Mouse (Mus musculus) forebrain, postnatal 0 days (tissue): ENCODE results near the gene Foxf2. TPM values are rescaled to one million over a fixed set of nuclear protein-coding genes. Genes with fewer than 3 reads are reported as not detected.

Source experiments
- ATAC-seq: fragments of 200-750 bp; cut with Nextera tagmentation; 2 replicates; pipeline ENCODE4 v1.8.0; 2017; ENCODE audit warnings: mild to moderate bottlenecking, moderate library complexity
- DNase-seq: peaks from one replicate; pipeline ENCODE4 v3.0.0-alpha.2; 2015
- H3K27ac ChIP-seq: fragments of 300-500 bp; sonication (generic); 2 replicates; pipeline ENCODE4 v1.5.1; 2014; ENCODE audit warnings: low read depth, mild to moderate bottlenecking, antibody characterized with exemption, low read length, moderate library complexity, mixed read lengths
- H3K27me3 ChIP-seq: fragments of 300-500 bp; sonication (generic); 2 replicates; pipeline ENCODE4 v1.6.1; 2014; ENCODE audit warnings: mild to moderate bottlenecking, low read length, mixed read lengths; ENCODE audit not compliant: insufficient read depth
- H3K36me3 ChIP-seq: fragments of 300-500 bp; sonication (generic); 2 replicates; pipeline ENCODE4 v1.6.1; 2014; ENCODE audit warnings: mild to moderate bottlenecking, moderate library complexity; ENCODE audit not compliant: insufficient read depth
- H3K4me1 ChIP-seq: fragments of 300-500 bp; sonication (generic); 2 replicates; pipeline ENCODE4 v1.6.1; 2014; ENCODE audit warnings: antibody characterized with exemption; ENCODE audit not compliant: insufficient read depth
- H3K4me2 ChIP-seq: fragments of 300-500 bp; sonication (generic); 2 replicates; pipeline ENCODE4 v1.6.1; 2014; ENCODE audit warnings: low read depth, mild to moderate bottlenecking, moderate library complexity
- H3K4me3 ChIP-seq: fragments of 300-500 bp; sonication (generic); 2 replicates; pipeline ENCODE4 v1.5.1; 2014; ENCODE audit warnings: low read depth, low read length, mixed read lengths
- H3K9ac ChIP-seq: fragments of 300-500 bp; sonication (generic); 2 replicates; pipeline ENCODE4 v1.6.1; 2014; ENCODE audit warnings: mild to moderate bottlenecking
- H3K9me3 ChIP-seq: fragments of 300-500 bp; sonication (generic); 2 replicates; pipeline ENCODE4 v1.6.1; 2016; ENCODE audit warnings: low read length
- CTCF ChIP-seq: sonication (generic); IDR thresholded peaks from 2 replicates; pipeline ENCODE4 v1.5.1; 2016; ENCODE audit warnings: antibody characterized with exemption, control low read depth, low read depth
- WGBS: fragments of 180-500 bp; shearing (Covaris S2); extraction: QIAGEN DNeasy Blood & Tissue Kit; methylation state at CpG from one replicate; pipeline ENCODE4 v1.1.7; 2014; 5-methylcytosine and 5-hydroxymethylcytosine counted together
- polyA plus RNA-seq: library from polyadenylated mRNA; unstranded; fragments of >200 nt; fragmentation: Nextera tagmentation; extraction: Ambion mirVana; gene quantifications from 2 replicates; pipeline ENCODE4 v1.2.1, GENCODE M21; 2015
- total RNA-seq: library from RNA; depleted of rRNA; stranded (reverse); fragments of >200 nt; gene quantifications from 2 replicates; pipeline ENCODE4 v1.2.3, GENCODE M21; 2014

The Foxf2 gene
- total and polyA plus RNA-seq, 2 experiments from 2014 or later, result 5.7 to 7.8 TPM

GRCm38 (mm10) chr13:31603964-31604363 is 21.7 kb upstream of the Foxf2 start:
- Histone ChIP-seq H3K9ac (no peak overlapping the region), H3K4me3 (no peak overlapping the region), H3K4me1 (no peaks in the 10 kb centered on the region), H3K9me3 (no peaks in the 10 kb centered on the region), H3K27ac (no peak overlapping the region), H3K4me2 (no peak overlapping the region), H3K27me3 (no peaks in the 10 kb centered on the region), H3K36me3 (no peaks in the 10 kb centered on the region)
- ATAC-seq, result no peak
- WGBS, result 28% methylated on average over 6 of the region's 6 CpGs
- TF ChIP-seq CTCF, result no peak
- no peak for DNase-seq

DNA sequence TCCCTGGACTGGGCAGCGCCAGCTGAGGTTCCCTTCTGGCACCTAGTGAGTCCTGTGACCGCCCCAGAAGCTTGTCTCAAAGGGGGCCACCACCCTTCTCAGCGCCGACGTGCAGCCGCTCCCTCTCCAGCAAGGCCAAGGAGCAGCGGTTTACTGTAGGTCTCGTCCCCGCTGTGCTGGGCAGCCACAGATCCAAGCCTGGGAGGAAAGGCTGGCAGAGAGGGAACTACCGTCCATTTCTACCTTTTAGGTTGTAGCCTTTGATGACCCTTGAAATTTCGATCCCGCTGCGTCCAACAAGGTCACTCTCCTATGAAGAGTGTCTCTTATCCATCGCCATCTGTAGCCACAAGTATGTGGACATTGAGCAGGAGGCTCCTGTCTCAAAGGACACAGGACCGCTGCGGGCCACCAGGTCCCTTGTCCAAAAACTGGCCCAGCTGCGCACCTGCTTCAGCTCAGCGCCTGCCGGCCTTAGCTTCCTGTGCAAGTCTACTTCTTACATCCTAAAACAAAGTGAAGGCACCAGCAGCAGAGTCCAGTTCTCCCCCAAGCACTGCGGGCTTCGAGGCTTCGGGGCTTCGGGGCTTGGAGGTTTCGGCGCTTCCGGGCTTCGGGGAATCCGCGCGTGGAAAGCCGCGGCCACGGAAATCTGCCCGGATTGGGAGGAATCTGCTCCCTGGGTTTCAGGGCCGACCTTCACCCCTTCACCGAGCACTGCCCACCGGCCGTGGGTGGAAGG is 10.7 kb upstream of the Foxf2 start:
- Histone ChIP-seq H3K4me3 (no peak overlapping the region), H3K4me2 (no peak overlapping the region), H3K27ac (no peak overlapping the region), H3K4me1 (no peaks in the 10 kb centered on the region), H3K36me3 (no peaks in the 10 kb centered on the region), H3K27me3 (peaks cover 86% of the 10 kb centered on the region), H3K9me3 (no peaks in the 10 kb centered on the region), H3K9ac (no peak overlapping the region)
- no peak for ATAC-seq
- TF ChIP-seq CTCF, result no peak
- 3% methylated on average over 38 of the region's 38 CpGs for WGBS
- no peak for DNase-seq

DNA sequence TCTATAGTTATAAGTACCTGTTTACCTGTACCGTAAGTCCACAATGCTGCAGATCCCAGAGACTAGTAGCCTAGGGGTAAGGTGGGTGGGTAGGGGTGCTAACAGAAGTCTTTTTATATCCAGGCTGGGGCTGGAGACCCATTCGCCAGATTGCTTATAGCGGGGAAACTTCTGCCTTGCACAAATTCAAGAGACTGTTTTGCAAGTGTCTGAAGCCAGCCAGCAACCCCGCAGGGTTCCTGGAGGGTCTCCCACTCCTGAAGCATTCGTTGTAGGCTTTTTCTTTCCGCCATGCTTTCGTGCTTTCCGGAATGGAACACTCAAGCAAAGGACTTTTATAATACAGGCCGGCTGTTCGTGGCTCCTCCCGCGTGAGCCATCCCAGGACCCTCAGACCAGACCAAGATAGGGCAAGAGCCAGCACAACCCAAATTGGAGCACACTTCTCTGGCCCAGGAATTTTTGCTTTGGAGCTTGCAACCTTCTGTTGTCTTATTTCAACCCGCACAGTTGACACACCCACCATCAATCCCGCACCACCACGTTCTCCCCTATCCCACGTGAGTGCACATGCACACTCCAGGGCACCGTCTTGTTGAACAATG is 10.0 kb upstream of the Foxf2 start:
- WGBS, result 2% methylated on average over 17 of the region's 17 CpGs
- DNase-seq (peak; percentile 72), ATAC-seq (no peak; the same call in 1 of the 2 replicates)
- no peak overlapping the region for H3K9ac ChIP-seq
- H3K27me3 ChIP-seq, result peaks cover 92% of the 10 kb centered on the region
- H3K4me1 ChIP-seq, result no peaks in the 10 kb centered on the region
- no peaks in the 10 kb centered on the region for H3K9me3 ChIP-seq
- no peaks in the 10 kb centered on the region for H3K36me3 ChIP-seq
- no peak overlapping the region for H3K4me3 ChIP-seq
- no peak for TF ChIP-seq CTCF
- no peak overlapping the region for H3K27ac ChIP-seq
- no peak overlapping the region for H3K4me2 ChIP-seq

GRCm38 (mm10) chr13:31618001-31618400 is 7.6 kb upstream of the Foxf2 start:
- no peak for TF ChIP-seq CTCF

DNA sequence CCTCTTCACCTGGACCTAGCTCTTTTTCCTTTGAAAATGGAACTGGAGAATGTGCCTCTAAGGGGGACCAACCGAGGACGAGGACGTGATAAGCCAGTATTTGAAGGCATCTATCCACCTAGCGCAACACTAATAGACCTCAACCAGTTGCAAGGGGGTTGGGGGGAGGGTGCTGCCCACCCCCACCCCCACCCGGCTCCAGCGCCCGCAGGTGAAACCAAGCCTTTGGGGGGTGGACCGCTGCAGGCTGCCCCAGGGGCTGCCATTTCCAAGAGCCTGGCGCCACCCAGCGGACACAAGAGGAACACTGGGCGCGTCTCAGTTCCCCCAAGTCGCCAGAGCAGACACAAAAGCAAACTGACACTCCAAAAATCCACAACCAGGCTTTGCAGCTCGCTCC is 7.2 kb upstream of the Foxf2 start:
- no peak overlapping the region for H3K27ac ChIP-seq

More at GRCm38 (mm10) chr13:31618001-31618400, 7.6 kb upstream of the Foxf2 start:
- Histone ChIP-seq H3K27me3 (peaks cover 95% of the 10 kb centered on the region), H3K4me2 (peak overlapping the region; percentile 54), H3K27ac (no peak overlapping the region), H3K9ac (no peak overlapping the region), H3K9me3 (no peaks in the 10 kb centered on the region), H3K4me3 (peak overlapping the region; percentile 25), H3K36me3 (no peaks in the 10 kb centered on the region), H3K4me1 (no peaks in the 10 kb centered on the region)
- WGBS, result 1% methylated on average over 12 of the region's 12 CpGs
- ATAC-seq, result no peak; the same call in 1 of the 2 replicates
- no peak for DNase-seq

DNA sequence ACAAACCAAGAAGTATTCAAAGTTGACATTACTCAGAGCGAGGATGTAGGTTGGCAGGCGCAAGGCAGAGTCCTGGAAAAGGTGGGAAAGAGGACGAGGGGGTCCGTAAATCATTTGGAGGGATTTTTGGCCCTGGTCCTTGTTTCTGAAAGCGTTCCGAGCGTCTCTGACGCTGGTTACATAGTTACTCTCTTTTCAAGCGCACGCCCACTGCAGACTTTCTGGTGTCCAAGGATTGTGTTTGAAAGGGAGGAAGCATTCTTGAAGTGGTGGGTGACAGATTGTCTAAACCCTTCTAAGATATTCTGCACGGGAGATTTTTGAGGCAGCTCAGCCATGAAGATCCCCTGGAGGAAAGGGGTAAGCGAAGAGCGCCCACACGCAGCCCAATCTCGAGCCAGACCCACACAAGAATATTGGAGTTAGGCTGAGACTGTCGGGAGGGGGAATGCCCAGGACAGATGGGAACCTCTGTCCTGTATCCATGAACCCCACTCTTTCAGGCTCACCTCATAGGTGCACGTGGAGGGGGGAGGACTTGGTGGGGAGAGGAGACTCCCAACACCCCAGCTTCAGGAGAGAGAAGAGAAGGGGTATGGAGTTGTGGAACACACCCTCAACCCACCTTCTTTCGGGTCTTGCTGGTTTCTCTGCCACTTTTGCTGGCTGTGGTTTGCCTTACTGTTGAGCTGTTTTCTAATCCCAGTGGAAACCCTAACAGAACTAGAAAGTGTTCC is 6.5 kb upstream of the Foxf2 start:
- Histone ChIP-seq H3K27ac (no peak overlapping the region), H3K27me3 (peaks cover 95% of the 10 kb centered on the region), H3K9me3 (no peaks in the 10 kb centered on the region), H3K4me2 (no peak overlapping the region; the same call in 1 of the 2 replicates), H3K4me3 (no peak overlapping the region), H3K4me1 (no peaks in the 10 kb centered on the region), H3K36me3 (no peaks in the 10 kb centered on the region), H3K9ac (no peak overlapping the region)
- ATAC-seq (no peak), DNase-seq (no peak)
- 3% methylated on average over 18 of the region's 18 CpGs for WGBS
- no peak for TF ChIP-seq CTCF

More for the DNA sequence above, 7.2 kb upstream of the Foxf2 start:
- H3K27me3 ChIP-seq, result peaks cover 95% of the 10 kb centered on the region
- no peak overlapping the region for H3K9ac ChIP-seq
- under 1% methylated on average over 14 of the region's 14 CpGs for WGBS
- no peaks in the 10 kb centered on the region for H3K9me3 ChIP-seq
- TF ChIP-seq CTCF, result peak; percentile 92
- no peaks in the 10 kb centered on the region for H3K4me1 ChIP-seq
- H3K4me3 ChIP-seq, result peak overlapping the region; percentile 25
- ATAC-seq (peak; percentile 81), DNase-seq (peak; percentile 86)
- H3K36me3 ChIP-seq, result no peaks in the 10 kb centered on the region
- peak overlapping the region; percentile 54 for H3K4me2 ChIP-seq
